Mouse (Mus musculus) brain, embryonic 18.5 days (tissue): ENCODE measurements at regions not wholly inside any gene's neighbourhood (a gene's known extent, or its start where the extent isn't known, plus 50 kb on each side); places are given as distances from the start of the nearest gene placed in this dataset.

ENCODE experiments used
- DNase-seq: peaks from one replicate; pipeline ENCODE4 v3.0.0-alpha.2; 2012; ENCODE audit warnings: low read depth, low spot score

DNA sequence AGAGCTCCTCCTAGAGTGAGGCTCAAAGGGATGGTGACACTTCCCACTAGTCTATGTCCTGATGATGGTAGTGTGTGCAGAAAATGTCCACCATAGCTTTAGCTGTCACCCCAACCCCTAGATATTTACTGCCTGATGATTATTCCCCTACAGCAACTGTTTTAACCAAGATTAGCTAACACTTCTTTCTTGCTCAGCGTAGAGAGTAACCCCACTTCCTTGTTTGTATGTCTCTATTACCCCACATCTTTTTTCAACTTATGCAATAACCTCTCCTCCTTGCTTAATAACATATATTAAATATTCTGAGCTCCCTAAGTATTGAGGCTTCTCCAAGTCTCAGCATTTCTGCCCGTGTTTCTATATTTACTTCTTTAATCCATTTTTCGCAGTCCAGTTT is 404.2 kb upstream of the Cntn3 start:
- DNase-seq: no peak

DNA sequence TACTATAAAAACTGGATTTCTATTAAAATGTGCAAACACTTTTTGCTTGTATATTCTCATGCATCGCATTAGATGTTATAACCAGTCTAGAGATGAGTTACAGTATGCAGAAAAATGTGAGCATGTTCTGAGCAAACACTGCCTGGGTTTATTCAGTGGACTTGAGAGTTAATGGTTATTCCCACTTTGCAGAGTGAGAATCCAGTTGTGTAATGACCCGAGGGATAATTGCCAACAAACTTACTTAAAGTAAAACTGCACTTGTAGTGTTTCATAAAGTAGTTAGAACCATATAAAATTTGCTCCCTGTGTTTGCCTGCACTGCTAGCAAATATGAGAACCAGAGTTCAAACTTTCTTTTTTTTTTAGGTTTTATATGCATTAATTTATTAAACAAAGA is 450.4 kb upstream of the Cntn3 start:
- DNase-seq: no peak

DNA sequence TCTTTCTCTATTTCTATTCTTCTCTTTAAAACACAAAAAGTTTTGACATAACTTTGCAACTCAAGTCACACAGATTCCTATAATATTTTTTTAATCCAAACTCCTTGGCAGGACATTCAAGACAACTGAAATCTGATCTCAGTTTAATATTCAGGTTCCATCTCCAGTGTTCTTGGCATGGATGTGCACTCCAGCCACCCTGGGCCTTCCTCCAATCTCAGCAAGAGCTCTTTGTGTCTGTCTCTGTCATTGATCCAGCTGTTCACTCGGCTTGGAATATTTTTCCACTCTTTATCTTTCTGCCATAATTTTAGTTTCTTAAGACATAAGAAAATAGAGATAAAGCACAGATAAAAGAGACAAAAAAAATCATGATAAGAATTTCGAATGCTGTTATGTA is 451.1 kb upstream of the Cntn3 start:
- no peak for DNase-seq

DNA sequence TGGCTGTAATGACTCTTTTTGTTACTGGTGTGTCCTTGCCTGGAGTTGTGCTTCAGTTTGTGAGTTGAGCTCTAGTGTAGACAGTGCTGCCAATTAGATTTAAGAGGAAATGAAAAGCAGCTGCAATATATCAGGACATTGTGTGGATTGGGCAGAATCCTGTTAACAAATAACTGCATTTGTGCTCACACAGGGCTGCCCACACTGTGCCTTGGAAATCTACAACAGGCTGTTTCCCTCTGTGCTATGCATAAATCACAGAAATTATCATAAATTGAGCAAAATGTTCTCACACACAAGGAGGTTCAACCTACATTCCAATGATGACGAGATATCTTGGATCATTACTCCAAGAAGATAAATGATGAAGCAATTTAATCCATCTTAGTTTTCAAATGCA is 455.2 kb upstream of the Cntn3 start:
- DNase-seq: no peak

DNA sequence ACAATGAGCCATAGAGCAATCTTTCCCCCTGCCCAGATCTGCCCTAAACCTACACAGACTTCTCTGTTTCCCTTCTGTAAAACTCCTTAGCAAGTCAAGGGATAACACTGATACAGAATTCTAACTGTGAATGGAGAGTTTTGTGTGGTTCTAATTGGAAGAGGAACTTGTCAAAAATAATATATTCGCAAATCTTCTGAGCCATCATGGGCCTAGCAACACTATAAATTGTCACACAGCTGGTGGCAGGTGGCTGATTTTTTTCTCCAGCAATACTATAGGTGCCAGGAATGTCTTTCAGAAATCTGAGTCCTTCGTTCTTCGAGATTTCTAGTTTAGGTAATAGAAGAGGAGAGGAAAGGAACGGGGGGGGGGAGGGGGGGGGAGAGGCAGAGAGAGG is 460.5 kb upstream of the Cntn3 start:
- DNase-seq: no peak

DNA sequence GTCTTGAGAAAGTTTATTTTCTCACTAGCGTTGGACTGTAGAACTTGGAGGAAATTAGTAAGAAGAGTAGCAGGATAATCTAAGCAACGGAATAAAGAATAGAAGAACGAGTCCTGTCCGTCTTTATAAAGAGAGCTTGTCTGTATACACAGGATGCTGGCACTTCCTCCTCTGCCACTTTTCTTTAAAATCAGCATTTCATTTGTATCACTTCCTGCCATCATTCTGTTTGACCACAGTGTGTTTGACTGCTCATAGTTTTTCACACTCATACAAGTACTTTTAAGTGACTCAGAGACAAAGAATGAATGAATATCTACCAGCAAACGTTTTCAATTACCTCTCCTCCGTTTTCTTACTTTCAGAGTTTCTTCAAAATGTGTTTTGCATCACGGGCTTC is 461.0 kb upstream of the Cntn3 start:
- DNase-seq: no peak

DNA sequence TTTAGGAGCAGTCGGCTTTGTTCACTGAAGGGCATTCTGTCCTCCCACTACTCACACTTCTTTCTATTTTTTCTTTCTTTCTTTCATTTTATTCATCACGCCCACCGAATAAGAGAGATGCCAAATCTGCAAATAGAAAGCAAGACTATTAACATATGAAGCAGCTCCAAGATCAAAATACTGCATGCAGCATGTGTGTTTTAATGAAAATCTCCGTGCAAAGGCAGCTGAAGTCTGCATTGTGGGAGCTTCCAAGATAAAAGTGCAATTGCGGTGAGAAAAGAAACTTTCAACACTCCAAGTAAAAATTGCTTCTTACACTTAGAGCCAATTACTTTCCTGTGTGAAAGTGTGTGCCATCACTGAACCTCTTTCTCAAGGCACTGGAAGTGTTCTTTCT is 449.8 kb upstream of the Chl1 start:
- DNase-seq: peak; percentile 55

DNA sequence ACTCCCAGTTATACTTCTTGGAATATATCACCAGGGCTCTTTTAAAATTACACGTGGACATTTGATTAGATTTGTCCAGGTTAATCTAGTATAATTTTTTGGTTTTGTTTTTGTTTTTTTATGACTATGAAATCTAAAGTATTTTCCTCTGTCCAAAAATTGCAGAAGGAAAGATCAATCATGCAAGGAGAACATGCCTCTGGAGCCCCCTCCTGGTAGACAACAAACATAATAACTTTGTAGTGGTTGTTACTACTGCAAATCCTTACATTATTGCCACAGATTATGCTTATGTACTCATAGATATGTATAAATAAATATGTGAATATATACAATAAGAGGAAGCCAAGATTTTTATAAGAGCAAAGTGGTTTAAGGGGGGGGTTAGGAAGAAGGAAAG is 404.2 kb upstream of the Chl1 start:
- no peak for DNase-seq

DNA sequence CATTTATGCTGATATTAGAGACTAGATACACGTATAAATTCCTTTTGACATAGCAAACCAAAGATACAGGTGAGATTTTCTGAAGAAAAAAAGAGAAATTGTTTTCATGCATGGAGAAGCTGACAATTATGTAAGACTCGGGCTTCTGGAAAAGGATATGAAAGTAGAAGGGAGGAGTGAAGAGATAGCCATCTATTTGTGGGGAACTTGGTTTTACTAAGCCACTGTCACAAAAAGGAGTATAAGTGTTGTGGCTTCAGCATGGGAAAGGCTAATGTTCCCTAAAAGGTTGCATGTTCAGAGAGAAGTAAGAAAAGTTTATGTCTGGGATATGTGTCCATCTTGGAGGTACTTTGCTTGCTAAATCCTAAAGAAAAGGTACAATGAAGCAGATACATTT is 390.8 kb upstream of the Chl1 start:
- DNase-seq: no peak

DNA sequence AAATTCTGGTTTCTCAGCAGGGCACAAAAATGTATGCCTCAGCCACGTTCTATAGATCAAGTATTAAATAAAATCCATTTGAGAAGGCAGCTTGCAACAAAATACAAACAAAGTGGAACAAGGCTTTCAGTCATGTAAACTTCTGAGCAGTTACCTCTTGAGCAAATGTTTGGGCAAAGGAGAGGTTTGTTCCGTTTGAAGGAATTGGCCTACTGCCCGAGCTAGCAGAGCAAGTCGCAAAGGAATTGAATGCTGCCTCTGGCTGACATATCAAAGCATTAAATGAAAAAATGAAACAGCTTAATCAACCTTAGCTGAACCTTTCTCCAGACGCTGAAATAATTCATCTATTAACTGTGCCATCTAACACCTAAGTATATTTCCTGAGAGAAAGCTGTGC is 369.5 kb upstream of the Chl1 start:
- no peak for DNase-seq

DNA sequence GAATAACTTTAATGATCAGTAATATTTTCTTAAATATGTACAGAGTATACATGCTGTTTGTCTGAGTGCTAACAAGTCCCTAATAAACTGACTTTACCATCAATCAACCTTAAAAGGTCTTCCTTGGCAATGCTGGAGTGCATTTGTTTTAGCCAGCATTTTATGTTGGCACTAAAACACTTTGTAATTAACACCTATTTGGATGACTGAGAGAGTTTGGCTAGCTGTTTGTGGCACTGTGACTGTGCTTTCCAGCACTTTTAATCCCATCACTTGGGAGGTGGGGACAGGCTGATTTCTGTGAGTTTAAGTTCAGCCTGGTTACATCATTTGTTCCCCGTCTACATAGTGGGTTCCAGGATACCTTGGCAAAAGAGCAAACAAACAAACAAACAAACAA is 332.5 kb upstream of the Chl1 start:
- no peak for DNase-seq

DNA sequence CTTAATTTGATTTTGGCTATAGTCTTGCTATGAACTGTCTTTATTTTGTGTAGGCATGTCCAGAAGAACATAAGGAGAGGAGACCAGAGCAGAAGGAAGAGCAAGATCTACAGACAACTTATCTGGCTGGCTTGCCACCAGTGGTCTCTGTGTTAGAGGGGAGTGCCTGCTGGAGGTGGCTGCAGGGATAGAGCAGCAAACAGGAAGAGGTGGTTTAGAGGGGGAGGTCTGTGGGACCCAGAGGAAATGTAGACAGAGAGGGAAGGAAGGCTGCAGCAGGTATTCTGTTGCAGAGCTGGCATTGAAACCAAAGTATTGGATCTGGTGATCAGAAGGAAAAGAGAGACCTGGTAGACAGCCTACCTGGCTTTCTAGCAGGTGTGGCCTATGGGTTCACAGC is 327.0 kb upstream of the Chl1 start:
- DNase-seq: no peak

DNA sequence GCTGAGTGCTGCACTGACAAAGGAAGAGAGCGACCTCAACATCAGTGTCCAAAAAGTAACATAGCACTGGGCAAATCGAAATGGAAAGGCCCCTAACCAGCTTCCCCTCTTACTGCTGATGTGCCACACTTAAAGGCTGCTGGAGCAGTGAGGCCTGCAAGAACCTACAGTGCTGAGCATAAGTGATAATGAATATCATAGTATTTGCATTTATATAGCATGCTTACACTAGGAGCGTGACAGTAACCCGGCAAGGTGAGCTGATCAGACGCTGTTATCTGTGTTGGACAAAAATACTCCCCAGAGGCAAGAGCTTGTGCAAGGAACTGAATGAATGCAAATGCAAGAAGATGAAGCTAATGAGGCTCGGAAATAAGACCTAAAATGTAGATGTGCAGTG is 313.5 kb upstream of the Chl1 start:
- DNase-seq: no peak

DNA sequence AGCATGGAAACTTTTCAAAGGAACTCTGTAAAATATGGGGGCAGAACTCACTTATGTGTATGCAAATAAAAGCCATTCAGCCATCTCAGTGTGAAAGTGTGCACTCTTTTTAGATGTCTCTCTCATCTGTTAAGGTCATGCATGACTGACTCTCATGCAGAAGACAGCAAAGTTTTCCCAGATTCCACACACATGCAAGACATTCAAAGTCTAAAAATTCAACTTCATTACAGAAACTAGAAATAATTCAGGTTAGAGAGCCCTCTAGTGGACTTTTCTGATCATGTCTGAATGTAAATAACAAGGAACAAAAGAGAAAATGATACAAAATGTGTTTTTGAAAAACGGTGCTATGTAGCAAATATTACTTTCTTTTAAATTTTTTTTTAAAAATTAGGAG is 308.8 kb upstream of the Chl1 start:
- DNase-seq: peak; percentile 54

DNA sequence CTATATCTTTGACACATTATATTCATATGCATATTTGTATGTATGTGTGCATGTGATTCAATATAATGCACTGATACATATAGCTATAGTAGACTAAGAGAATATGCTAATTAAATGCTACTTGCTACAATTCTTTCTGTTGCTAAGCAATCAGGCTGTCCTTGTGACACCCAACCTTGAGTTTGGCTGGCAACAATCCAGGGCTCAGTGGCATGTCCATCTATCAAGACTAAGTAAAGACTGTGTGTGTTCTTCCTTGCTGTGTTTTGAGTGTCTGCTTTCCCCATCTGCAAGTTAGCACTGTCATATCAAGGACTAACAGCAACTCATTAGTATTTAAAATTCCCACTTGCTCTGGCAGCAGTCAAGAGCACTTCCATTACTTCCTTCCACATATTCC is 301.2 kb upstream of the Chl1 start:
- DNase-seq: no peak

DNA sequence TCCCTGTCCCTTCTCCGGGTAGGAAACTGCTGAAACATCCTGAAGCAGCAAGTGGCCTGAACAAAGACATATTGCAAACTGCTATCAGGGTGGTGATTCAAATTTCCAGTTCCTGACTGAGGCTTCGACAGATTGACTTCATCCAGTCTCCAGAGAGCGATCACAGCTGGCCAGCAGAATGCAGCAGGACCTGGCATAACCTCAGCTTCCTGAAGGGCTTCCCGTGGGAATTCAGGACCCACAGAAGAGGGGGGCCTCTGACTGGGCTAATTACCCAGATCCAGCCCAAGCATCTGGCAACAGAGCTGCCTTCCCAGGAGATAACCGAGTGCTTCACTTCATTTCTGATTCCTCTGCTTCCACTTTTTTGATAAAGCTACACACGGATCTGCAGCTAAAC is 297.2 kb upstream of the Chl1 start:
- DNase-seq: no peak

DNA sequence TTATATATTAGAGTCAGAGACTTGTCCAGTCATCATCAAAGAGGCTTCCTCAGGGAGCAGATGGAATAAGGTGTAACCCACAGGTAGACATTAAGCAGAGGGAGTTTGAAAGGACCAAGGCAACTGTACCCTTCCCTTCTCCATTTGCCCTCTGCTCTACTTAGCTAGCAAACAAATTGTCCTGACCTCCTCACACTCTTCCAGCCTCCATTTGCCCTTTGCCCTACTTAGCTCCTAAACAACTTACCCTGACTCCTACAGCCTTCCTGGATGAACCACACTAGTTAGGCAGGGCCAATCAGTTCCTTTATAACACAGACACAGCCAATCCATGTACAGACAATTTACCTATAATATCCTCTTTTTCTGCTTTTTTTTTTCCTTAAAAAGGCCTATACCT is 273.5 kb upstream of the Chl1 start:
- DNase-seq: no peak

DNA sequence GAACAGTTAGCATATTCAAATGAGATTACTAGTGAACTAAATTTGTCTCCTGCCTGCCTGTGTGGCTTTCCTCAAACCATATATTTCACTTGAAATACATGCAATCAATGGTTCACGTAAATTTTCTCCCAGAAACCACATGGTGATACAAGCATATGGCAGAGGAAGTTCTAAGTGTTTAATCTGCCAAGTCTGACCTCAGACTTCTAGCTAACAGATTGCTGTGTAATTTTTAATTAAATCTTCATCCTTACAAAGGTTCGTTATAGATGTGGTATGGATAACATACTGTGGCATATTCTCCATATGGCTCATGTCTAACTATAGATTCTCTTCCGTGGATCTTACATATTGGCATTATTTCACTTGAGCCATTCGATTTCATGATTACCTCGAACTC is 241.4 kb upstream of the Chl1 start:
- peak; percentile 12 for DNase-seq

DNA sequence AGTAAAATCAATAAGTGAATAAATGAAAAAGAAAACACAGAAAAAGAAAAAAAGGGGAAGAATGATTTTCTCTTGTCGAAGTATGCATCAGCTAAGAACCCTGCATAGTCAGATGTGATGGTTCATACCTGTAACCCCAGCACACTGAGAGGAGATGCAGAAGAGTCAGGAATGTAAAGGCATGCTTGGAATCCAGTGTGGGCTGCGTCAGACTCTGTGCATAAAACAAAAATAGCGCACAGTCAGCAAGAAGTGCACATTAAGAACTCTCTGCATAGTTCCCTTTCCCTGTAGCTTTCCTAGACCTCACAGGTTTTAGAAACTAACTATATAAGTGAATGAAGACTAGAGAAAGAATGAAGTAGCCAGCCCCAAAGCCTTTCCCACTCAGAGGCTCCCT is 238.2 kb upstream of the Chl1 start:
- no peak for DNase-seq

DNA sequence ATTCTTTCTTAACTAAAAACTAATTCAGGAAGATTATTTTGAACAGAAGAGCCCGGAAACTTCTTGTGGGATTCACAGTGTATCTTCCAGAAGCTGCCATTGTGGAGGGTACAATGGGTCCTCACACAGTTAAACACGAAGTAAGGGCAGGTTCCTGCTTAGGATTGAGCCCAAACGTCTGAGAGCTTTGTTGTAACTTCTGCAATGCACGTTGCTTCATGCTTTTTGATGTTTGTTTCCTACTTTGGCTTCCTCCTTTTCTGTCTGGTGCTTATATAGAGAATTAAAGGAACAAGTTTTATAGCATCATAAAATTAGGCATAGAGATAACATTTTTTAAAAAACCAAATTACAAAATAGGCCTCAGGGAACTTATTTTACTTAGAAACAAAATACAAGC is 235.3 kb upstream of the Chl1 start:
- no peak for DNase-seq

DNA sequence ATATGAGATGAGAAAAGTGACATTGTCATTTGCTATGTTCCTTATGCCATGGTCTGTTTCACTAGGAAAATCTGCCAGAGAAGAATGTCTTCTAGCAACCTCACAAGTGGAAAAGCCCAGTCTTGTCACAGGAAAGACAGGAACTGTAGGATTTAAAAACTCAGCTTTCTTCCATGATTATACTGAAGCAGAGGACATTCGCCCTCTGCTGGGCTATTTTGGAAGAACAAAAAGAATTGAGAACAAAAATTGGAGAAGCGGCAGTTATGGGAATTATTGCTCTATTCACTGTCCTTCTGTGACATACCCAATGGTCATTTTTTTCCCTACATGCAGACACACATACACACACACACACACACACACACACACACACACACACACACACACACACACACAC is 234.9 kb upstream of the Chl1 start:
- peak; percentile 20 for DNase-seq

DNA sequence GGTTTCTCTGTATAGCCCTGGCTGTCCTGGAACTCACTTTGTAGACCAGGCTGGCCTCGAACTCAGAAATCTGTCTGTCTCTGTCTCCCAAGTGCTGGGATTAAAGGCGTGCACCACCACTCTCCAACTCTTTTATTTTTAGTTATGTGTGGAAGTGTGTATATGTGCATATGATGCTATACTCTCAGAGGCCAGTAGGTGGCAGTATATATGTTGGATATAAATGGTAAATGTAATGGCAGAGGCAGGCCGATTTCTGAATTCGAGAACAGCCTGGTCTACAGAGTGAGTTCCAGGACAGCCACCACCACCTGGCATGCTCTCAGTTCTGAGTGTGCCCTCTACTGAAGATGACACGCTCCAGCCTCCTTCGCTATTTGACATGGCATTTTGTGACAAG is 214.4 kb upstream of the Chl1 start:
- no peak for DNase-seq

DNA sequence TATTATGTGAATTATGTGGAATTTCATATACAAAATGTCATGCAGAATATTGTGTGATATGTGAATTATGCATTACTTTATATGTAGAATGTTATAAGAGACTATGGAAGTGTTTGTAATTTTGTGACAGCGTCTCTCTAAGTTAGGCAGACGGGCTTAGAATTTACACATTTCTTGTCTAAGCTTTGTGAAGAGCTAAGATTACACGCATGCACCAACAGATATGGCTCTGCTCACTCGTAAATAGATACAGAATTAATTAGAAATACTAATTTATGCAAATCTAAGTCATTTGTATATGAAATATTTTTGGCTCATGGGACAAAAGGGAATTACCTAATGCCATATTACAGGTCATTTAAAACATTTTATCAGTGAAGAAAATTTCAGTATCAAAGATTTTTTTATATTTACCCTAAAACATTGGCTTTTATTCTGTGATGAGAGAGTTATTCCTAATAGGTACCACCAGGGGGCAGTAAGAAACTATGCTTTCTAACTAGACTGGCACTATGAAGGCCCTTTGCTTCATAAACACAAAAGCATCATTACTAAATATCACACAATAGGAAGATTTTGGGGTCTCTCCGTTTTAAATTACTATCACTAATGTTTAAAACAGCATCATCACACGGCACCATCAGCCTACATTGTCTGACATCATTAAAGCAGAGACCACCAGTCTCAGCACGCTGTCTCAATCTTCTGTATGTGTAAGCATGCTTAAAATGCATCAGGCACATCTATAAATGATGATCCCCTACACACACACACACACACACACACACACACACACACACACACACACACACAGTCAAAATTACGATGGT is 203.8 kb upstream of the Chl1 start:
- DNase-seq: peak; percentile 71

DNA sequence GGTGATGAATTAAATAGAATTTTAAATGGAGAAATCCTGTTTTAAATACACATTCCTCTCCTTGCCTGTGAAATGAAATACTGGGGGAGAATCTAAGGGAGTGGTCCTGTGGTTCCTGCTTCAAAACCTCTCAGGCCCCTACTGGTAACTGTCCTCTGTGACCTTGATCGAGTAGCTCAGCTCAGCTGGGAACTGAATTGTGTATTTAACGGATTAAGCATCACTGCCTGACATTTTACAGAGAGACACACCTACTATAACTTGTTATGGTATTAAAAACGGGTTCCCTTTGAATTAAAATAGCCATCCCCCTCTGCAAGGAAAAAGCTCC is 203.2 kb upstream of the Chl1 start:
- DNase-seq: no peak
